Mouse (Mus musculus) megakaryocyte progenitor cell, adult 5-6 weeks (primary cell): ENCODE results near the gene Fyb. TPM values are rescaled to one million over a fixed set of nuclear protein-coding genes. Genes with fewer than 3 reads are reported as not detected.
A peak's percentile ranks its signal among the peaks of the same experiment; 100 is the strongest.

ENCODE experiments used
- ATAC-seq: replicated peaks from 2 replicates; pipeline ENCODE4 v1.8.0; 2016; ENCODE audit warnings: mild to moderate bottlenecking, moderate TSS enrichment, inconsistent platforms; ENCODE audit not compliant: poor library complexity
- total RNA-seq, 2 experiments: library from RNA; stranded (forward) in 1 of 2; stranded (reverse) in 1 of 2; fragments of 157-497, 149-512 nt in 1 of 2; fragments of 200-1000 nt in 1 of 2; gene quantifications; 2 replicates each; pipeline versions ENCODE4 v1.2.3 to v1.2.4; 2015 to 2017

Fyb gene
- total RNA-seq, 2 experiments from 2014 or later = 7.2 to 42.1 TPM

DNA sequence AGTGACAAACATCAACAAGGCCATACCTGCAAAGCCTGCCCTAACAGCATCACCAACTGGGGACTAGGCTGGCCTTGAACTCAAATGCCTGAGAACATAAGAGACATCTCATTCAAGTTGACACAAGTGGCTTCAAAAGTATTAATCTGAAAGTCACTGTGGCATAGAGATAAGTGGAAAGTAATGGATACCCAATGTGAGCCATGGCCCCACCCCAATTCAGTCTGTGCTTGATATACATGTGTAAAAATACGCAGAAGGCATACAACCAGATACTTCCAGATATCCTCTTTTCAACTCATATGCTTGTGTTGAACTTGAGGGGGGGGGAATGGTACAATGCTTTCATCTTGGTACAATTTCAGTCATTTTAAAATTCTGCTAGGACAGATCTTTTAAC lies 124.4 kb downstream of the Fyb start:
- ATAC-seq = peak; percentile 37; the same call in 1 of the 2 replicates

DNA sequence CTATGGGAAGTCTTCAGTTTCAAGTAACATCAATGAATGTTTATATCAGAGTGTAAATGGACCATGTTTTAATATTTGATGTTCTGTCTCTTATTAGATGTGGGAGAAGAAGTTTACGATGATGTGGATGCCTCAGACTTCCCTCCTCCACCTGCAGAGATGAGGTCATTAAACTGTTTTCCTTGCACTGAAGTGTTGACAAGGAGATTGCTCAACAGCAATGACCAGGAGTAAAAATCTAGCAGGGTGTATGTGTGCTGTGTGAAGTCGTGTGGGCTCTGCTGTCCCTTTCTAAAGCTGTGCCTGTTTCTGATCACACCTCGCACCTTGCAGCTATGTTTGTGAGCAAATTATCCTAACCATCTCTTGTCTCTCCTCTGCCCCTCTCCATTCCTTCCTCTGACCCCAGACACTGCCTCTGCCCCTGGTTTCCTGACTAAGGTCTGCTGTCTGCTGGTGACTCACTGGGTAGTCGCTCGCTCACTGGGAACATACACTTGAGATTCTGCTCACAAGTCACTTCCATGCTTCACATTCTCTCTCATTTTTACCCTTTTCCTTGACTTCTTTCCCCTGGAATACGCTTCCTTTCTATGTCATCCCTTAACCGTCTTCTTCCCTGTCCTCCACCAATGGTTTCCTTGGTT lies 126.2 kb downstream of the Fyb start:
- ATAC-seq = no peak

DNA sequence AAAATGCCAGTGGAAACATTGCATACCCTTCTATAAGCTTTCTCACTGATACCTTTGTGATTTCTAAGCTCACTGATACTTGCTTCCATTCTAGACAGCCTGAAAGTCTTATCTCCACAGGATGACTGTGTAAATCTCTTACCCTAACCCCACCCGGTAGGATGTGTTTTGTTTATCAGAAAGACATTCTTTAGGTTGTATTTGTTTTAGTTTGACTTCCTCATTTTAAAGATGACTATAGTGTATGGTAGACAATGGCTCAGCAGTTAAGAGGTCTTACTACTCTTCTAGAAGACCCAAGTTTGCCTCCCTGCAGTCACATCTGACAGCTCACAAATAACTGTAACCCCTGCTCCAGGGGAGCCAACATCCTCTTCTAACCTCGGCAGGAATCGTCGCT lies 130.4 kb downstream of the Fyb start:
- peak; percentile 55 for ATAC-seq

GRCm38 (mm10) chr15:6658081-6658480 lies 135.4 kb downstream of the Fyb start:
- peak; percentile 63 for ATAC-seq

GRCm38 (mm10) chr15:6661951-6662350 lies 139.3 kb downstream of the Fyb start:
- no peak for ATAC-seq

GRCm38 (mm10) chr15:6663991-6664390 lies 141.3 kb downstream of the Fyb start:
- no peak for ATAC-seq

DNA sequence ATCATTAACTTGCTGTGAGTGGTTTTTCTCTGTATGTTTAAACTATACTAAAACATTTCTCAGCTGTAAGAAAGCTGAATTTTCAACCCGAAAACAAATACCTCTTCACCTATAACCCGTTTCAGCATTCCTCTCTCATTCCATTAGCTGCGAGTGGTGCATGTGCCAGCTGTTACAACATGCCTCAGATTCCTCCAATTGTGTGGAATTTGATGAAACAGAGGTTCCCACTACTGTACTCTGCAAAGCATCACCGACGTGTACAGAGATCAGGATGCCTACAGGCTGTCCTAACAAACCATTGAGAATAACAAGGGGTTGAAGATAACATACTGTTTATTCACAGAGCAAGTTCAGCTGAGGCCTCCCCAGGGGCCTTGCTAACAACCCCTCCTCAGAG lies 143.4 kb downstream of the Fyb start:
- ATAC-seq = no peak

DNA sequence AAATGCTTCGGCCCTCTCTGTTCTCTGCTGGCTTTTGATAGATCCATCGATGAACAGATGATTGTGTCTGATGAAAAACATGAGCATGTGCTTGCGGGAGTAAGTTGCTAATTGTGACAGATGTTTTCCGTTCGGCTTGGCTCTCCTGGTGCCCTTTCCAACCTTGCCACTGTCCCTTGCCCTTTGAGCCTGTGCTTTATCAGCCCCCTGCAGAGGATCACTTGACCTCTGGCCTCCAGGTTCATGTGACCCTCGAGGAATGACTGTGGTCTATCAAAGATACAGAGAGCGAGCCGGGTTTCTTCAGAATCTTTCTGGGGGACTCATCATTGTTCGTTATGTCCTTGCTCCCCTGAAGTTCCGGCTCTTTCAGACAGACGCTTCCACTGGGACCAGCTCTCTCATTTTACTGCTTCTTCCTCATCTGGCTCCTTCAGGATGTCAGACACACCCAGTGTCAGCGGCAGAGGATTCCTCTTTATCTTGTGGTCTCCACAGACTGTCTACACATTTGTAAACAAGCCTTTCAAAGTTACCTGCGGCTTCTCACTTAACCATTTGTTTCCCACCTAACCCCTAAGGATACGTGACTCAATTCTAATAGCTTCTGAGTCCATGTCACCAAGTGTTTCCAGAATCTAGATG lies 146.3 kb downstream of the Fyb start:
- ATAC-seq = no peak

DNA sequence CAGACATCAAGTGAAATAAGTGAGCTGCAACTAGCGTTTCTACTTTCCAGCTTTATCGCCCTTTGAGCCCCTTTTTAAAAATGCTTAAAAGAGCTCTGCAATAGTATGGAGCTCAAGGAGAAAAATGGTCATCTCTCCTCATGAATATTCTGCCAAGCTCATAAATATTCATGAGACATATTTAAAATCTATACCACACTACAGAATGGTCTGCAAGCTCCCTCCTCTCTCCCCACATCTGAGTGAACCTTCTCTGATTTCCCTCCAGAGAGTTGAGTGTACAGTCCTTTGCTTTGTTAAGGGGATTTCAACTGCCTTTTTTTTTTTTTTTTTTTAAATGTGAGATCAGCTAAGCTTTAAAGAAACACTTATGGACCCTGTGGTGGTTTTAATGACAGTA lies 155.8 kb downstream of the Fyb start:
- no peak for ATAC-seq

- peak; percentile 43; the same call in 1 of the 2 replicates for ATAC-seq
Measured at GRCm38 (mm10) chr15:6702164-6702563, 179.5 kb downstream of the Fyb start.

- ATAC-seq = peak; percentile 65
Measured at GRCm38 (mm10) chr15:6705351-6705901, 182.8 kb downstream of the Fyb start.

DNA sequence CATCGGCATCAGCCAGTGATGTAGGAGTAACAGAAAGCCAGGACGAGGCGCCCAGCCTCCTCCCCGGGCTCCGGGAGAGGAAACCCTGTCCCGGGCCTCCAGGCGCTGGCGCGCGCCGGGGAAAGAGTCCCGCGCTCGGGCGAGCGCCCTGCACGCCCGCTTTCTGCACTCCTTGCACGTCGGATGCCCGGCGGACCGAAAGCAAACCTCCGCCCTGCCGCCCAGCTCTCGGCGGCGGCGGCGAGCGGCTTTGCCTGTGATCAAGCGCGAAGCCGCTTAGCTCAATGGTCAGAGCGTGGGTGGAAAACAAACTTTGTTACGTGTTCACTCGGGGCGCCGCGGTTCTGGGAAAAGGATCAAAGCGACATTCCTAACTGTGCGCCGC lies 184.9 kb downstream of the Fyb start:
- ATAC-seq = peak; percentile 14

- ATAC-seq = peak; percentile 55
Measured at GRCm38 (mm10) chr15:6707936-6708525, 185.4 kb downstream of the Fyb start, which contains the start of gene Rictor. TSS of gene Rictor (plus strand) at chr15:6708379.

- 0 out of 2 replicates have a peak, but pooled peaks have one; percentile 1 for ATAC-seq
Measured at GRCm38 (mm10) chr15:6708526-6709441, 186.1 kb downstream of the Fyb start.

DNA sequence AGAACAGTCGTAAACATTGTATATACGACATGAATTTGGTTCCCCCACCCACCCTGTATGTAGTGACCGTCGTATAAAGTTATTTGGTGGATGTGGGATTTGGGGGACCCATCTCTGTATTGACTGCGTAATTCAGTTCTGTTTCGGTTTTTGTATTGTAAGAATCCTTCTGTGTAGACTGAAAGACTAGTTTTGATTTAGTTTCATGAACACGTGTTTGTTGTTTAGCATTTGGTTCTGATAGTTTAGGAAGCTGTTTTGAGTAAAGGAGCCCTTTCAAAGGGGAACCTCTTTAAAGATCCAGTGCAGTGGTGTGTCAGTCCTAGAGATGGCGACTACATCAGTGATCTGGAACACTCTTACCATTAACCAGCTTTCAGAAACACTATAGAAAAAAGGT lies 187.0 kb downstream of the Fyb start:
- ATAC-seq = no peak

GRCm38 (mm10) chr15:6710341-6710740 lies 187.7 kb downstream of the Fyb start:
- ATAC-seq = no peak

DNA sequence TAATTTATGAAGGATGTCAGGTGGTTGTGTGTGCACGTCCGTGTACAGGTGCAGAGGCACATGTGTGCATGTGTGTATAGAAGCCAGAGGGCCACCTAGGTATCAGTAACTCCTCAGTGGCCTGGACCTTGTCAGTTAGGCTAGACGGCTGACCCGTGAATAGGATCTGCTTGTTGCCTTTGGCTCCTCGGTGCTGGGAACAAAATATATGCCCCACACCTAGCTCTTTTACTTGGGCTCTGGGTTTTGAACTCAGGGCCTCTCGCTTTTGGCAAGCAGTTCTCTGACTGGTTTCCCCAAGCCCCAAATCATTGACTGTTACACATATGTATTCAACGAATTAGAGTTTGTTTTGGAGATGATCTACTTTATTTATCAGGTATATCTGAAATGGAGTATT lies 188.6 kb downstream of the Fyb start:
- ATAC-seq = no peak
